Mouse (Mus musculus) stomach, embryonic 16.5 days (tissue): Measurements from ENCODE around the gene Kif1bp. TPM values are rescaled to one million over a fixed set of nuclear protein-coding genes. Genes with fewer than 3 reads are reported as not detected.

ENCODE experiments used
- ATAC-seq: fragments of 200-750 bp; cut with Nextera tagmentation; 2 replicates; pipeline ENCODE4 v1.8.0; 2017; ENCODE audit warnings: moderate number of reproducible peaks, moderate TSS enrichment; ENCODE audit not compliant: insufficient read depth, low FRiP score
- H3K27ac ChIP-seq: fragments of 300-500 bp; sonication (generic); 2 replicates; pipeline ENCODE4 v1.5.1; 2014; ENCODE audit warnings: low read length
- H3K27me3 ChIP-seq: fragments of 300-500 bp; sonication (generic); 2 replicates; pipeline ENCODE4 v1.6.1; 2014; ENCODE audit warnings: low read length, control low read depth, mixed read lengths; ENCODE audit not compliant: control insufficient read depth, insufficient read depth
- H3K36me3 ChIP-seq: fragments of 300-500 bp; sonication (generic); 2 replicates; pipeline ENCODE4 v1.6.1; 2014; ENCODE audit warnings: low read length; ENCODE audit not compliant: control insufficient read depth, insufficient read depth
- H3K4me1 ChIP-seq: fragments of 300-500 bp; sonication (generic); 2 replicates; pipeline ENCODE4 v1.6.1; 2014; ENCODE audit warnings: low read length, control low read depth, mixed read lengths; ENCODE audit not compliant: control insufficient read depth, insufficient read depth
- H3K4me2 ChIP-seq: fragments of 300-500 bp; sonication (generic); 2 replicates; pipeline ENCODE4 v1.6.1; 2014; ENCODE audit warnings: low read depth, low read length, mixed read lengths
- H3K4me3 ChIP-seq: fragments of 300-500 bp; sonication (generic); replicated peaks from 2 replicates; pipeline ENCODE4 v1.5.1; 2014; ENCODE audit warnings: mild to moderate bottlenecking, low read length
- H3K9ac ChIP-seq: fragments of 300-500 bp; sonication (generic); 2 replicates; pipeline ENCODE4 v1.6.1; 2014; ENCODE audit warnings: low read length
- H3K9me3 ChIP-seq: fragments of 300-500 bp; sonication (generic); replicated peaks from 2 replicates; pipeline ENCODE4 v1.6.1; 2016; ENCODE audit warnings: low read length, control low read depth; ENCODE audit not compliant: control insufficient read depth
- WGBS: fragments of 180-500 bp; shearing (Covaris S2); extraction: QIAGEN DNeasy Blood & Tissue Kit; methylation state at CpG from one replicate; pipeline ENCODE4 v1.1.7; 2014; 5-methylcytosine and 5-hydroxymethylcytosine counted together
- polyA plus RNA-seq: library from polyadenylated mRNA; unstranded; fragments of >200 nt; fragmentation: Nextera tagmentation; extraction: Ambion mirVana; gene quantifications from 2 replicates; pipeline ENCODE4 v1.2.1, GENCODE M21; 2015

Kif1bp gene
- polyA plus RNA-seq, 1 experiment from 2014 or later: 24.7 TPM

DNA sequence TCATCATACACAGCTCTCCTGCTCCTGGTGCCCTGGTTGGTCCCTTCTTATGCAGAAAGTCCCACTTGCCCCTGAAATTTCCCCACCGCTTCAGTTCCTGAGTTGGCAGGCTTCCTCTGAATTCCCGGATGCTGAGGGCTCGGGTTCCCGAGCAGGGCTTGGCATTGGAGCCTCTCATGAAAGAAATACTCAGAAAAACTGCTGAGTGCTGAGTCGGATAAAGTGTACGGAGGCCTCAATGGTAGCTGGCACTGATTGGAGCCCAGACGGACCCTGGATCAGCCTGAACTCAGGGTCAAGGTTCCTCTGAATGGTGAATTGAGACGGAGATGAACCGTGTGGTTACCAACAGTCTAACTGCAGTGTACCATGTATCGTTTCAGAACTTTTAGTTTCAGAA, 31.8 kb downstream of the Kif1bp start:
- no peak overlapping the region for H3K27ac ChIP-seq
- H3K9ac ChIP-seq: no peak overlapping the region
- H3K4me2 ChIP-seq: no peak overlapping the region
- H3K36me3 ChIP-seq: no peaks in the 10 kb centered on the region
- no peak for ATAC-seq
- 73% methylated on average over 10 of the region's 10 CpGs for WGBS
- no peaks in the 10 kb centered on the region for H3K27me3 ChIP-seq
- no peak overlapping the region for H3K4me3 ChIP-seq
- no peaks in the 10 kb centered on the region for H3K9me3 ChIP-seq
- no peaks in the 10 kb centered on the region for H3K4me1 ChIP-seq

DNA sequence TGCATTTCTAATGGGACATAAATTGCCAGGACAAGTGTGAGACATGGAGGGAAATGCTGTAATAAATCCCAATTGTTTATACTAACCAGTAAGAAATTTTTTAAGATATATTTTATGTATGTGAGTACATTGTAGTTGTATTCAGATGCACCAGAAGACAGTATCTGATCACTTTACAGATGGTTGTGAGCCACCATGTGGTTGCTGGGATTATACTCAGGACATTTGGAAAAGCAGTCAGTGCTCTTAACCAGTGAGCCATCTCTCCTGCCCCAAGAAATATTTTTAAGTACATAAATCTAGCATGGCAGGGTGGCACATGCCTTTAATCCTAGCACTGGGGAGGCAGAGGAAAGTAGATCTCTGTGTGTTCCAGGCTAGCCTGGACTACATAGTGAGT, 32.5 kb downstream of the Kif1bp start:
- Histone ChIP-seq H3K4me2 (no peak overlapping the region), H3K27ac (no peak overlapping the region), H3K4me3 (no peak overlapping the region), H3K27me3 (no peaks in the 10 kb centered on the region), H3K9me3 (no peaks in the 10 kb centered on the region), H3K4me1 (no peaks in the 10 kb centered on the region), H3K36me3 (no peaks in the 10 kb centered on the region), H3K9ac (no peak overlapping the region)
- ATAC-seq: no peak

DNA sequence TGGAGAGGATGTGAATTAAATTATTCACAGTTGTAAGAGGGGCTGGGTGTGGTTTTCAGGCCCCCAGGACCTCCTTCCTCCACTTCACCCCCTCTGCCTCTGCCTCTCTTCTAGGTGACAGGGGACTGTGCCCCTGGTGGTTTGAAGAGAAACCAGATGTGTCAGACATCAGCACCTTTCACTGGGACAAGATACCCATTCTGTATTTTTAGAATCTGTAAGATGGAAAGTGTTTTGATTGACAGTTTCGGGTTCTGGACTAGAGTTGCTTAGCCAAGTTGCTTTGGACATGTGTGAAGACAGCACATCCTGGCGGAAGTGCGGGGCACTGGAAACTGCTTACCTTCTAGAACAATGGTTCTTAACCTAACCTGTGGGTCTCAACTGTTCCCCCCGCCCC, 33.9 kb downstream of the Kif1bp start:
- H3K4me3 ChIP-seq: no peak overlapping the region
- H3K9ac ChIP-seq: no peak overlapping the region
- no peaks in the 10 kb centered on the region for H3K27me3 ChIP-seq
- no peaks in the 10 kb centered on the region for H3K36me3 ChIP-seq
- H3K4me1 ChIP-seq: no peaks in the 10 kb centered on the region
- no peak for ATAC-seq
- WGBS: 88% methylated on average over 4 of the region's 4 CpGs
- H3K9me3 ChIP-seq: no peaks in the 10 kb centered on the region
- no peak overlapping the region for H3K27ac ChIP-seq
- no peak overlapping the region for H3K4me2 ChIP-seq

DNA sequence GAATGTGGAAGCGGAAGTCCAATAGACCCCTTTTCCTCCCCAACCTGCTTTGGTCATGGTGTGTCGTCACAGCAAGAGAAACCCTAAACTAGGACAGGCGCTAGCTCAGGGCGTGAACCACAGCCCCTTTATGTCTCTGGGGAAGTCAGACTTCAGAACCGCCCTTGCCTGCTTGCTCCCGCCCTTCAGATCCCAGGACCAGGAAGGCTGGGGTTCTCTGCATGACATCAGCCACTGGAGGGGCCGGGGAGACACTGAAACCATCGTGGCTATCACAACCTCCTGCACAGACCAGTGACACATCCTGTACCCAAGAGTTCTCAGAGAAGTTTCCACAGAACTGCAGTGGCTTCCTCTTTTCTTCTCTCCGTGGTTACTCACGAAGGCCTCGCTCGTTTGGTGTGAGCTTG, 34.9 kb downstream of the Kif1bp start:
- peak; percentile 53; the same call in 1 of the 2 replicates for ATAC-seq

DNA sequence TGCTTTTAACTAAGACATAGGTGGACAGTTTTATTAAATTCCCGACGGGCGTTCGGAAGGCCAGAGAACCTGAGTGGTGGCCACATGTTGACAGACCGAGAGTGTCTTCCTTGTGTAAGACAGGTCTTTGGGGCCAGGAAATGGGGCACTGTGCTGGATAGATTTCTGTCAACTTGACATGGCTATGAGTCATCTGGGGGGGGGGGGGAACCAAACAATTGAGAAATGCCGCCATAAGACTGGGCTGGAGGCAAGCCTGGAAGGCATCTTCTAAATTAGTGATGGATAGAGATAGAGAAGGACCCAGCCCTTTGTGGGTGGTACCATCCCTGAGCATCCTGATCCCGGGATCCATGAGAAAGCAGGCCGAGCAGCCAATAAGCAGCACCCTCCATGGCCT, 35.3 kb downstream of the Kif1bp start:
- H3K9me3 ChIP-seq: no peaks in the 10 kb centered on the region
- H3K4me3 ChIP-seq: no peak overlapping the region
- no peak overlapping the region for H3K9ac ChIP-seq
- H3K27ac ChIP-seq: no peak overlapping the region
- no peak overlapping the region for H3K4me2 ChIP-seq
- 84% methylated on average over 8 of the region's 8 CpGs for WGBS
- no peaks in the 10 kb centered on the region for H3K36me3 ChIP-seq
- H3K27me3 ChIP-seq: no peaks in the 10 kb centered on the region
- no peak for ATAC-seq
- no peaks in the 10 kb centered on the region for H3K4me1 ChIP-seq

More for the DNA sequence above, 34.9 kb downstream of the Kif1bp start:
- Histone ChIP-seq H3K4me2 (no peak overlapping the region), H3K9me3 (no peaks in the 10 kb centered on the region), H3K27me3 (no peaks in the 10 kb centered on the region), H3K4me3 (no peak overlapping the region), H3K36me3 (no peaks in the 10 kb centered on the region), H3K4me1 (no peaks in the 10 kb centered on the region), H3K9ac (no peak overlapping the region), H3K27ac (no peak overlapping the region)
- 81% methylated on average over 12 of the region's 12 CpGs for WGBS

DNA sequence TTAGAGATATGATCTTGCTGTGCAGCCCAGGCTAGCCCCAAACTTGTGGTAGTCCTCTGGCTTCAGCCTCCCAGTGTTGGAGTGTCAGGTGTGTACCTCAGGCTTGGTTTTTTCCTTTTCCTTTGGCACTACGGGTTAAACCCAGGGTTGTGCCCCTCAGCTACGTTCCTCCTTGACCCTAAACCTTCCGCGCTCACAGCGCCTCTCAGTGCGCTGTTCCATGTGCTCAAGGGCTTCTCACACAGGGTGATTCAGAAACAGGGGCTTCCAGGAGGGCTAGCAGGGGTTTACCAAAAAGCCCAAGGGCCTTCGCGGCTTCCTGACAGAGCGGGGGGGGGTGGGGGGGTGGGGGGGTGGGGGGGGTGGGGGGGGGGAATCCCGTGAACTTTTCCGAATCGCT, 35.8 kb downstream of the Kif1bp start:
- Histone ChIP-seq H3K27ac (no peak overlapping the region), H3K4me2 (no peak overlapping the region), H3K4me3 (no peak overlapping the region), H3K27me3 (no peaks in the 10 kb centered on the region), H3K36me3 (no peaks in the 10 kb centered on the region), H3K4me1 (no peaks in the 10 kb centered on the region), H3K9ac (no peak overlapping the region), H3K9me3 (no peaks in the 10 kb centered on the region)
- 89% methylated on average over 12 of the region's 12 CpGs for WGBS
- no peak for ATAC-seq

DNA sequence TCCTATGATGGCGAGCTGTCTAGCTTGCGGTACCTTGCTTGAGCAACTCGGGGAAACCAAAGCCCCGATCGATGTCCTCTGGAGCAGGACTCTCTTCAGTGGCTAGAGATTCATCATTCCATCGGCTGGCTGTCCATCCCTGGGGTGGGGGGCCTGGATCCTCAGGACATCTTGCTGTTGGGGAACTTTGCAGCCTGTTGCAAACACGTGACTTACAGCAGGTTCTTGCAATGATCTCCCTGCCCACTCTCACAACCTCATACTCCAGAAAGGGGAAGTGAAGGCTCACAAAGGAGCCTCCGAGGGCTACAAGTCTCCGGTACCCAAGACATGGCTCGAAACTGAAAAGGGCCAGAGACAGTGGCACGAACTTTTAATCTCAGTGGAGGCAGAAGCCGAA, 36.8 kb downstream of the Kif1bp start:
- ATAC-seq: no peak
- Histone ChIP-seq H3K36me3 (no peaks in the 10 kb centered on the region), H3K27me3 (no peaks in the 10 kb centered on the region), H3K27ac (no peak overlapping the region), H3K4me1 (no peaks in the 10 kb centered on the region), H3K9me3 (no peaks in the 10 kb centered on the region), H3K9ac (no peak overlapping the region), H3K4me2 (no peak overlapping the region), H3K4me3 (no peak overlapping the region)
- 89% methylated on average over 12 of the region's 12 CpGs for WGBS

DNA sequence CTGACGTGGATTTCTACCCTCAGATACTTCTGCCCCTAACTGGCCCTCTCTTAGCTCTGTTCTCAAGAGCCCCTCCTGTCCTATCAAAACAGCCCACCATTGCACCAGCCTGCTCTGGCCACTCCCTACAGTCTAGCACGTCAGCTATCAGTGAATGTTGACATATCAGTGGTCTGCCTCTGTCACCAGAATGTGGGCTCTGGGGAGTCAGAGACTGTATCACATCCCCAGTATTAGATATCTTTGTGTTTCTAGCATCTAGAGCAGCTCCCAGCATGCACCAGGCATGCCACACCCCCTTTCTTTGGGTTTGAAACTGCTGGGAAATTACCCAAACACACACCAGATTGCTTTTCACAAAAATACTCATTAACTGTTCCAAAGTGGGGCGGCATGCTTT, 37.5 kb downstream of the Kif1bp start:
- Histone ChIP-seq H3K27ac (no peak overlapping the region), H3K4me1 (no peaks in the 10 kb centered on the region), H3K27me3 (no peaks in the 10 kb centered on the region), H3K4me3 (no peak overlapping the region), H3K36me3 (no peaks in the 10 kb centered on the region), H3K9ac (no peak overlapping the region), H3K9me3 (no peaks in the 10 kb centered on the region), H3K4me2 (no peak overlapping the region)
- no peak for ATAC-seq
- WGBS: 52% methylated on average over 3 of the region's 3 CpGs

DNA sequence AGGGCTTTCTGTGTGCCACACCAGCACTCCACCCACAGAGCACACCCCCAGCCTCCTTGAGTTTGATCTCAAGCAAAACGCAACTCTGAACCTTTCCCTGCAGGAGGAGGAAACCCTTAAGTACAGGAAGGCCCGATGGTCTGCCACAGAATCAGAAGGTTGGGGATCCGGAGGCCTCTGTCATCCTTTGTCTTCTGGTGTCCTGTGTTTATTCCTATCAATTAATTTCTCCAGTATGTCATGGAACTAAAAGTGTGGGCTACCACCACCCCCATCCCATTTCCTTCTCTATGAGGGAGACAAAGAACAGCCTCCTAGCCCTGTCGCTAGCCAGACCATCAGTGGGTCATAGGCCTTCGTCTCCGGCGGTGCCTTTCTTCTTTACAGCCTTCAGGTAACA, 43.7 kb downstream of the Kif1bp start:
- H3K4me1 ChIP-seq: no peaks in the 10 kb centered on the region
- no peak overlapping the region for H3K4me2 ChIP-seq
- H3K36me3 ChIP-seq: no peaks in the 10 kb centered on the region
- no peak overlapping the region for H3K4me3 ChIP-seq
- ATAC-seq: no peak
- H3K27ac ChIP-seq: no peak overlapping the region
- H3K9ac ChIP-seq: no peak overlapping the region
- H3K27me3 ChIP-seq: no peaks in the 10 kb centered on the region
- H3K9me3 ChIP-seq: no peaks in the 10 kb centered on the region
- WGBS: 74% methylated on average over 7 of the region's 7 CpGs

DNA sequence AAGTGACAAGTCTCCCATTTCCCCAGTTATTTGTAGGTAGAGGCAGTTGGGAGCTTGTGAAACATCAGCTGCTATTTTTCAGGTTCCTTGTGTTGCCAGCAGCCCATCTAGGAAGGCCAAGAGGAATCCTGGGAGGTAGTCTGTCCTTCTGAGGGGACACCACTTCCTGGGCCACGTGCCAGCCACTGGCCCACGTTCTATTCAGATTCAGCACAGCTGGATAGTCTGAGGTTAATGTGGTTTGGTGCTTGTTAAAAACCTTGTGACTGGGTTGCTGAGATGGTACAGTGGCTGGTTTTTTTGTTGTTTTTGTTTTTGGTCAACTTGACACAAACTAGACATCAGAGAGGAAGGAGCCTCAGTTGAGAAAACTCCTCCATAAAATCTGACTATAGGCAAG, 45.4 kb downstream of the Kif1bp start:
- H3K4me3 ChIP-seq: no peak overlapping the region
- no peak overlapping the region for H3K27ac ChIP-seq
- H3K9ac ChIP-seq: no peak overlapping the region
- H3K4me1 ChIP-seq: no peaks in the 10 kb centered on the region
- H3K4me2 ChIP-seq: no peak overlapping the region
- ATAC-seq: no peak
- H3K9me3 ChIP-seq: no peaks in the 10 kb centered on the region
- H3K27me3 ChIP-seq: no peaks in the 10 kb centered on the region
- H3K36me3 ChIP-seq: no peaks in the 10 kb centered on the region
- WGBS: 51% methylated on average over 2 of the region's 2 CpGs
